Mouse (Mus musculus) kidney, embryonic 15.5 days (tissue): ENCODE measurements at regions not wholly inside any gene's neighbourhood (a gene's known extent, or its start where the extent isn't known, plus 50 kb on each side); places are given as distances from the start of the nearest gene placed in this dataset.

Experiments
- ATAC-seq: fragments of 200-750 bp; cut with Nextera tagmentation; replicated peaks from 2 replicates; pipeline ENCODE4 v1.8.0; 2017; ENCODE audit warnings: moderate TSS enrichment; ENCODE audit not compliant: low FRiP score
- H3K27ac ChIP-seq: fragments of 300-500 bp; sonication (generic); 2 replicates; pipeline ENCODE4 v1.5.1; 2015; ENCODE audit warnings: mild to moderate bottlenecking, inconsistent platforms
- H3K27me3 ChIP-seq: fragments of 300-500 bp; sonication (generic); 2 replicates; pipeline ENCODE4 v1.6.1; 2015; ENCODE audit warnings: inconsistent platforms
- H3K36me3 ChIP-seq: fragments of 300-500 bp; sonication (generic); 2 replicates; pipeline ENCODE4 v1.6.1; 2015; ENCODE audit warnings: inconsistent platforms
- H3K4me1 ChIP-seq: fragments of 300-500 bp; sonication (generic); 2 replicates; pipeline ENCODE4 v1.6.1; 2015; ENCODE audit warnings: inconsistent platforms
- H3K4me2 ChIP-seq: fragments of 300-500 bp; sonication (generic); 2 replicates; pipeline ENCODE4 v1.6.1; 2015; ENCODE audit warnings: moderate library complexity, mild to moderate bottlenecking, inconsistent platforms
- H3K4me3 ChIP-seq: fragments of 300-500 bp; sonication (generic); replicated peaks from 2 replicates; pipeline ENCODE4 v1.5.1; 2015; ENCODE audit warnings: mild to moderate bottlenecking, inconsistent platforms
- H3K9ac ChIP-seq: fragments of 300-500 bp; sonication (generic); 2 replicates; pipeline ENCODE4 v1.6.1; 2015; ENCODE audit warnings: mild to moderate bottlenecking, inconsistent platforms
- H3K9me3 ChIP-seq: fragments of 300-500 bp; sonication (generic); replicated peaks from 2 replicates; pipeline ENCODE4 v1.6.1; 2016; ENCODE audit warnings: inconsistent platforms
- WGBS: fragments of 180-500 bp; shearing (Covaris S2); methylation state at CpG from one replicate; pipeline ENCODE4 v1.1.7; 2015; ENCODE audit warnings: mixed read lengths; 5-methylcytosine and 5-hydroxymethylcytosine counted together

- H3K36me3 ChIP-seq = no peaks in the 10 kb centered on the region
- WGBS = 56% methylated on average over 1 of the region's 1 CpGs
- no peak overlapping the region for H3K4me3 ChIP-seq
- H3K9me3 ChIP-seq = no peaks in the 10 kb centered on the region
- no peaks in the 10 kb centered on the region for H3K27me3 ChIP-seq
- H3K4me1 ChIP-seq = no peaks in the 10 kb centered on the region
- no peak overlapping the region for H3K9ac ChIP-seq
- H3K4me2 ChIP-seq = no peak overlapping the region
- no peak for ATAC-seq
- no peak overlapping the region for H3K27ac ChIP-seq
Observed at GRCm38 (mm10) chrX:77307374-77307773, 203.4 kb upstream of the Tbl1x start.

GRCm38 (mm10) chrX:77314384-77314783, 196.4 kb upstream of the Tbl1x start:
- H3K4me2 ChIP-seq = no peak overlapping the region
- H3K9me3 ChIP-seq = no peaks in the 10 kb centered on the region
- H3K4me3 ChIP-seq = no peak overlapping the region
- ATAC-seq = no peak
- H3K27ac ChIP-seq = no peak overlapping the region
- no peaks in the 10 kb centered on the region for H3K36me3 ChIP-seq
- H3K9ac ChIP-seq = no peak overlapping the region
- 63% methylated on average over 3 of the region's 3 CpGs for WGBS
- H3K27me3 ChIP-seq = no peaks in the 10 kb centered on the region
- H3K4me1 ChIP-seq = no peaks in the 10 kb centered on the region

GRCm38 (mm10) chrX:77323644-77324043, 187.2 kb upstream of the Tbl1x start:
- H3K36me3 ChIP-seq = no peaks in the 10 kb centered on the region
- ATAC-seq = no peak
- WGBS = 38% methylated on average over 4 of the region's 4 CpGs
- H3K9ac ChIP-seq = no peak overlapping the region
- H3K4me1 ChIP-seq = no peaks in the 10 kb centered on the region
- no peak overlapping the region for H3K27ac ChIP-seq
- no peak overlapping the region for H3K4me3 ChIP-seq
- H3K4me2 ChIP-seq = no peak overlapping the region
- no peaks in the 10 kb centered on the region for H3K27me3 ChIP-seq
- H3K9me3 ChIP-seq = no peaks in the 10 kb centered on the region

GRCm38 (mm10) chrX:77353181-77353580, 157.6 kb upstream of the Tbl1x start:
- H3K9me3 ChIP-seq = no peaks in the 10 kb centered on the region
- no peaks in the 10 kb centered on the region for H3K27me3 ChIP-seq
- no peaks in the 10 kb centered on the region for H3K36me3 ChIP-seq
- ATAC-seq = no peak
- H3K27ac ChIP-seq = no peak overlapping the region
- no peak overlapping the region for H3K4me3 ChIP-seq
- no peaks in the 10 kb centered on the region for H3K4me1 ChIP-seq
- H3K4me2 ChIP-seq = no peak overlapping the region
- H3K9ac ChIP-seq = no peak overlapping the region
- 32% methylated on average over 2 of the region's 2 CpGs for WGBS

- Histone ChIP-seq H3K36me3 (no peaks in the 10 kb centered on the region), H3K4me1 (no peaks in the 10 kb centered on the region), H3K9ac (no peak overlapping the region), H3K27me3 (no peaks in the 10 kb centered on the region), H3K4me3 (no peak overlapping the region), H3K27ac (no peak overlapping the region), H3K4me2 (no peak overlapping the region), H3K9me3 (no peaks in the 10 kb centered on the region)
- 58% methylated on average over 2 of the region's 2 CpGs for WGBS
- ATAC-seq = no peak
Observed at GRCm38 (mm10) chrX:77360551-77360950, 150.3 kb upstream of the Tbl1x start.

GRCm38 (mm10) chrX:77361106-77361505, 149.7 kb upstream of the Tbl1x start:
- no peaks in the 10 kb centered on the region for H3K4me1 ChIP-seq
- H3K27ac ChIP-seq = no peak overlapping the region
- 60% methylated on average over 2 of the region's 2 CpGs for WGBS
- no peaks in the 10 kb centered on the region for H3K27me3 ChIP-seq
- no peak overlapping the region for H3K4me3 ChIP-seq
- no peaks in the 10 kb centered on the region for H3K9me3 ChIP-seq
- no peaks in the 10 kb centered on the region for H3K36me3 ChIP-seq
- H3K9ac ChIP-seq = no peak overlapping the region
- no peak overlapping the region for H3K4me2 ChIP-seq
- no peak for ATAC-seq

- no peak overlapping the region for H3K27ac ChIP-seq
- WGBS = 67% methylated on average over 1 of the region's 1 CpGs
- no peaks in the 10 kb centered on the region for H3K4me1 ChIP-seq
- no peak for ATAC-seq
- H3K4me3 ChIP-seq = no peak overlapping the region
- H3K36me3 ChIP-seq = no peaks in the 10 kb centered on the region
- no peak overlapping the region for H3K4me2 ChIP-seq
- H3K9ac ChIP-seq = no peak overlapping the region
- H3K9me3 ChIP-seq = no peaks in the 10 kb centered on the region
- no peaks in the 10 kb centered on the region for H3K27me3 ChIP-seq
Observed at GRCm38 (mm10) chrX:77363657-77364056, 147.2 kb upstream of the Tbl1x start.

- no peak overlapping the region for H3K27ac ChIP-seq
- no peaks in the 10 kb centered on the region for H3K36me3 ChIP-seq
- H3K9ac ChIP-seq = no peak overlapping the region
- no peak overlapping the region for H3K4me2 ChIP-seq
- no peaks in the 10 kb centered on the region for H3K9me3 ChIP-seq
- no peak for ATAC-seq
- H3K27me3 ChIP-seq = no peaks in the 10 kb centered on the region
- no peak overlapping the region for H3K4me3 ChIP-seq
- H3K4me1 ChIP-seq = no peaks in the 10 kb centered on the region
Observed at GRCm38 (mm10) chrX:77367351-77367750, 143.5 kb upstream of the Tbl1x start.

GRCm38 (mm10) chrX:77387271-77387670, 123.5 kb upstream of the Tbl1x start:
- H3K4me1 ChIP-seq = no peaks in the 10 kb centered on the region
- H3K4me2 ChIP-seq = no peak overlapping the region
- H3K27ac ChIP-seq = no peak overlapping the region
- no peaks in the 10 kb centered on the region for H3K9me3 ChIP-seq
- H3K9ac ChIP-seq = no peak overlapping the region
- no peaks in the 10 kb centered on the region for H3K27me3 ChIP-seq
- ATAC-seq = no peak
- no peak overlapping the region for H3K4me3 ChIP-seq
- H3K36me3 ChIP-seq = no peaks in the 10 kb centered on the region
- WGBS = 77% methylated on average over 1 of the region's 1 CpGs

GRCm38 (mm10) chrX:77391760-77392446, 118.9 kb upstream of the Tbl1x start:
- Histone ChIP-seq H3K4me3 (no peak overlapping the region), H3K4me1 (no peaks in the 10 kb centered on the region), H3K4me2 (no peak overlapping the region), H3K9ac (no peak overlapping the region), H3K36me3 (no peaks in the 10 kb centered on the region), H3K27ac (no peak overlapping the region), H3K27me3 (no peaks in the 10 kb centered on the region), H3K9me3 (no peaks in the 10 kb centered on the region)
- 59% methylated on average over 4 of the region's 4 CpGs for WGBS
- ATAC-seq = no peak

GRCm38 (mm10) chrX:77406896-77407295, 103.9 kb upstream of the Tbl1x start:
- H3K9me3 ChIP-seq = no peaks in the 10 kb centered on the region
- H3K9ac ChIP-seq = no peak overlapping the region
- no peak for ATAC-seq
- 91% methylated on average over 3 of the region's 3 CpGs for WGBS
- H3K4me3 ChIP-seq = no peak overlapping the region
- no peak overlapping the region for H3K27ac ChIP-seq
- H3K4me2 ChIP-seq = no peak overlapping the region
- H3K36me3 ChIP-seq = no peaks in the 10 kb centered on the region
- H3K4me1 ChIP-seq = no peaks in the 10 kb centered on the region
- H3K27me3 ChIP-seq = no peaks in the 10 kb centered on the region

GRCm38 (mm10) chrX:77407925-77408324, 102.9 kb upstream of the Tbl1x start:
- Histone ChIP-seq H3K4me3 (no peak overlapping the region), H3K4me2 (no peak overlapping the region), H3K4me1 (no peaks in the 10 kb centered on the region), H3K9me3 (no peaks in the 10 kb centered on the region), H3K9ac (no peak overlapping the region), H3K27me3 (no peaks in the 10 kb centered on the region), H3K36me3 (no peaks in the 10 kb centered on the region), H3K27ac (no peak overlapping the region)
- 63% methylated on average over 3 of the region's 3 CpGs for WGBS
- ATAC-seq = no peak

GRCm38 (mm10) chrX:77409370-77409769, 101.4 kb upstream of the Tbl1x start:
- Histone ChIP-seq H3K4me2 (no peak overlapping the region), H3K27me3 (no peaks in the 10 kb centered on the region), H3K9me3 (no peaks in the 10 kb centered on the region), H3K27ac (no peak overlapping the region), H3K4me1 (no peaks in the 10 kb centered on the region), H3K9ac (no peak overlapping the region), H3K4me3 (no peak overlapping the region), H3K36me3 (no peaks in the 10 kb centered on the region)
- ATAC-seq = peak; percentile 86
- WGBS = 38% methylated on average over 7 of the region's 7 CpGs
